Mouse (Mus musculus): ENCODE data around the gene Ston2. TPM values are rescaled to one million over a fixed set of nuclear protein-coding genes. Genes with fewer than 3 reads are reported as not detected.
A peak's percentile ranks its signal among the peaks of the same experiment; 100 is the strongest.

Ston2 gene
- polyA plus RNA-seq, 1 experiment, result 12.3 TPM

DNA sequence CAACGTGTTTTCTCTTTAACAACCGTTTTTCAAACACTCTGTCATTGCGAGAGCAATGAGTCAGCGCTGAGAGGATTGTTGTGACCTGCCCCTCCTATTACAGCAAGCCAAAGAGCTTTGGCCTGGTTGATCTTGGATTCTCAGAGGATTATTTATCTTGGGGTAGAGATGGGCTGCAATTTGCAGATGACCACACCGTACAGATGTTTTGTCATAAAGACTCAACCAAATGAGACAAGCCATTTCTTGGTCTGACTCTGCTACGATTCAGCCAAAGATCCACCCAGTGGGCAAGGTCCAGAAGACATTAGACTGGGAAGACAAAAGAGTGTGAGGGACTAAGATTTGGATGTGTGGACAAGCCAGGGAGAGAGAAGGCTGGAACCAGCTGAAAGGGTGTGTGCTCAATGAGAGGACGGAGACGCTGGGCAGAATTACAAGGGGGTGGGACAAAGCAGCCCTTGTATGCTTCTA, 13.3 kb downstream of the Ston2 start:
- H3K27me3 ChIP-seq (ENCODE audit: control insufficient read depth, insufficient read depth, insufficient read length), result no peaks in the 10 kb centered on the region
- H3K4me3 ChIP-seq, result no peak overlapping the region
- H3ac ChIP-seq (ENCODE audit: control insufficient read depth, insufficient read length), result no peak overlapping the region
- peaks cover 16% of the 10 kb centered on the region for H3K79me2 ChIP-seq (ENCODE audit: control insufficient read depth, insufficient read depth)
- no peaks in the 10 kb centered on the region for H3K36me3 ChIP-seq (ENCODE audit: control insufficient read depth, insufficient read depth)
- peak overlapping the region; percentile 59 for H3K4me2 ChIP-seq (ENCODE audit: low read depth)
- TF ChIP-seq POLR2A (IDR thresholded peaks at IDR 0.05; ENCODE audit: insufficient read length, low read depth), result no peak
- no peak for TF ChIP-seq MYOG (IDR thresholded peaks at IDR 0.05; ENCODE audit: control insufficient read depth in 1 of 3, insufficient read depth in 1 of 3, insufficient read length in 2 of 3, low read depth in 2 of 3)
- TF ChIP-seq USF1 (IDR thresholded peaks at IDR 0.05; ENCODE audit: low read depth), result no peak
- no peak for TF ChIP-seq POLR2AphosphoS2 (IDR thresholded peaks at IDR 0.05; ENCODE audit: insufficient read length, low read depth)
- peak; percentile 29; the same call in 1 of the 2 replicates for TF ChIP-seq CEBPB (IDR thresholded peaks at IDR 0.05; ENCODE audit: insufficient read depth, poor library complexity, severe bottlenecking)

DNA sequence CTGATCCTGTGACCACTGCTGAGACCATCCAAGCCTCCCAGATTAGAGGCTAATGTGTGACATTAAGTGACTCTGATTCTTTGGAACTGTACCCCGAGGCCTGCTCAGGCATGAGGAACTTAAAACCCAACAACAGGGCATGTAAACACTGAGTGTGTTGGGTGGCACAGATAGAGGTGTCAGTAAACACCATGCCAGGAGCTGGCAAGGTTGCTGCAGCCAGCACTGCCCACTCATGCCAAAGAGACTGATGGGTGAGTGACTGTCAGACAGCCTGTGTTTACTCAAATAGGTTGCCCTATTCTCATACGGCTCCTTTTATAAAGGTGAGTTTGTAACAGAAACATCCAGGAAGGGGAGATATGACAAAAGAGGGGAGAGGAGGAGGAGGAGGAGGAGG, 19.3 kb downstream of the Ston2 start:
- no peaks in the 10 kb centered on the region for H3K36me3 ChIP-seq (ENCODE audit: control insufficient read depth, insufficient read depth)
- no peak overlapping the region for H3K4me3 ChIP-seq
- TF ChIP-seq POLR2A (IDR thresholded peaks at IDR 0.05; ENCODE audit: insufficient read length, low read depth) (no peak), TCF3 (IDR thresholded peaks at IDR 0.05; ENCODE audit: insufficient read length, low read depth) (no peak), REST (IDR thresholded peaks at IDR 0.05; ENCODE audit: insufficient read depth, insufficient read length) (no peak), E2F4 (IDR thresholded peaks at IDR 0.05; ENCODE audit: insufficient read depth) (no peak), TCF12 (IDR thresholded peaks at IDR 0.05; ENCODE audit: insufficient read depth, poor library complexity, severe bottlenecking) (no peak), POLR2AphosphoS2 (IDR thresholded peaks at IDR 0.05; ENCODE audit: insufficient read length, low read depth) (no peak), SRF (IDR thresholded peaks at IDR 0.05; ENCODE audit: control insufficient read depth, insufficient read length, low read depth) (no peak)
- no peak overlapping the region for H3K4me2 ChIP-seq (ENCODE audit: low read depth)
- H3ac ChIP-seq (ENCODE audit: control insufficient read depth, insufficient read length), result no peak overlapping the region
- H3K79me2 ChIP-seq (ENCODE audit: control insufficient read depth, insufficient read depth), result peaks cover 24% of the 10 kb centered on the region
- no peaks in the 10 kb centered on the region for H3K27me3 ChIP-seq (ENCODE audit: control insufficient read depth, insufficient read depth, insufficient read length)

DNA sequence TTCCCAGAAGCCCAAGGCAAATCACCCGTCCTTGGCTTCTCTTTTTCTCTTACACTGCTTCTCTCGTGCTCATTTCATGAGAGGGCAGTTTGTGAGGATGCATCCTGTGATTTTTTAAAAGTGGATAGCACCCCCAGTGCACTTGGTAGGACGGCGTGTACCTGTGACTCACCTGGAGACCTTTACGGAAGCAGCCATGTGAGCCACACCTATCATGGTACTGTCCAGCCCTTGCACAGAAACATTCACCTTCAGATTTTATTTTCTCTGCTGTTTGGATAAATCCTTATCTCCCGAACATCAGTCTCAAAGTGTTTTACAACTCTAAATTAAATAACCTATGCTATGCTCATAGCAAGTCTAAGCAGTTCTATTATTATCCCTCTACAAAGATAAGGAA, 20.0 kb downstream of the Ston2 start:
- H3K27me3 ChIP-seq (ENCODE audit: control insufficient read depth, insufficient read depth, insufficient read length), result no peaks in the 10 kb centered on the region
- H3K36me3 ChIP-seq (ENCODE audit: control insufficient read depth, insufficient read depth), result no peaks in the 10 kb centered on the region
- no peak overlapping the region for H3ac ChIP-seq (ENCODE audit: control insufficient read depth, insufficient read length)
- H3K79me2 ChIP-seq (ENCODE audit: control insufficient read depth, insufficient read depth), result peaks cover 20% of the 10 kb centered on the region
- H3K4me2 ChIP-seq (ENCODE audit: low read depth), result no peak overlapping the region
- TF ChIP-seq POLR2AphosphoS2 (IDR thresholded peaks at IDR 0.05; ENCODE audit: insufficient read length, low read depth), result no peak
- no peak for TF ChIP-seq MYOG (IDR thresholded peaks at IDR 0.05; ENCODE audit: control insufficient read depth in 1 of 3, insufficient read depth in 1 of 3, insufficient read length in 2 of 3, low read depth in 2 of 3)
- TF ChIP-seq E2F4 (IDR thresholded peaks at IDR 0.05; ENCODE audit: insufficient read depth), result no peak
- no peak for TF ChIP-seq MAX (IDR thresholded peaks at IDR 0.05; ENCODE audit: low read depth)
- no peak for TF ChIP-seq TCF3 (IDR thresholded peaks at IDR 0.05; ENCODE audit: insufficient read length, low read depth)
- no peak for TF ChIP-seq SRF (IDR thresholded peaks at IDR 0.05; ENCODE audit: control insufficient read depth, insufficient read length, low read depth)
- TF ChIP-seq USF1 (IDR thresholded peaks at IDR 0.05; ENCODE audit: low read depth), result no peak
- TF ChIP-seq POLR2A (IDR thresholded peaks at IDR 0.05; ENCODE audit: insufficient read length, low read depth), result no peak
- TF ChIP-seq REST (IDR thresholded peaks at IDR 0.05; ENCODE audit: insufficient read depth, insufficient read length), result no peak
- no peak for TF ChIP-seq TCF12 (IDR thresholded peaks at IDR 0.05; ENCODE audit: insufficient read depth, poor library complexity, severe bottlenecking)
- no peak for TF ChIP-seq CEBPB (IDR thresholded peaks at IDR 0.05; ENCODE audit: insufficient read depth, poor library complexity, severe bottlenecking)
- no peak overlapping the region for H3K4me3 ChIP-seq

DNA sequence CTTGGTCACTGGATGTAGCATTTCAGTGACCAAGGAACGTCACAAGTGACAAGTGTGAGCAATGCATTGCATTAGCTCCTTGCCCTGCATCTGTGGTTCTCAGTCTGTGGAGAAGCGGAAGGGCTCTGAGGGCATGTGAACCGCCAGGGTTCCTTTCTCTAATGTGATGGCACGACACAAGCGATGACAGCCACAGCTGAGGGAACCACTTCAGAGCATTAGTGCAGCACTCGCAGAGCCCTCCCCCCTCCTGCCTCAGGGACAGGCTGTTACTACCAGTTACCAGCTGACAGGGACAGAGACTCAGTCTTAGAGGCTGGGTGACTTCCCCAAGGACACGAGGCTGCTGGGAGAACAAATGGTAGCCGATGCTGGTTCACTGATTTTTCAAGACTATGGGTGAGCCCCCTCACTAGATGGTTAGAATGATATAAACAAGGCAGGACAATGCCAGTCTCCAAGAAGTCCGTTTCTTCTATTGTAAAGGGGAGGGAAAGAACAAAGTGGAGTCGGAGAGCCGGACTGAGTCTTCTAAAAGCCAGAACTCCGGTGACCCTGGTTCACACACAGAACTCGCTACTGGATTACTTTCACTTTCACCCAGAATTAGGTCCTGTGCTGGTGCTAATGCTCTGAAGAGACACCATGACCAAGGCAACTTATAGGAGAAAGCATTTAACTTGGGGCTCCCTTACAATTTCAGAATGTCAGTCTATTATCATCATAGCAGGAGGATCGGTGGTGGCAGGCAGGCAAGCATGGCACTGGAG, 21.7 kb downstream of the Ston2 start:
- Histone ChIP-seq H3K4me3 (no peak overlapping the region), H3K79me2 (ENCODE audit: control insufficient read depth, insufficient read depth) (peaks cover 27% of the 10 kb centered on the region), H3K27me3 (ENCODE audit: control insufficient read depth, insufficient read depth, insufficient read length) (no peaks in the 10 kb centered on the region), H3K36me3 (ENCODE audit: control insufficient read depth, insufficient read depth) (no peaks in the 10 kb centered on the region), H3K4me2 (ENCODE audit: low read depth) (peak overlapping the region; percentile 34), H3ac (ENCODE audit: control insufficient read depth, insufficient read length) (no peak overlapping the region)
- TF ChIP-seq USF1 (IDR thresholded peaks at IDR 0.05; ENCODE audit: low read depth), result no peak
- TF ChIP-seq CEBPB (IDR thresholded peaks at IDR 0.05; ENCODE audit: insufficient read depth, poor library complexity, severe bottlenecking), result no peak
- TF ChIP-seq MAX (IDR thresholded peaks at IDR 0.05; ENCODE audit: low read depth), result no peak
- TF ChIP-seq MYOG (IDR thresholded peaks at IDR 0.05; ENCODE audit: control insufficient read depth in 1 of 3, insufficient read depth in 1 of 3, insufficient read length in 2 of 3, low read depth in 2 of 3), result no peak
- no peak for TF ChIP-seq SRF (IDR thresholded peaks at IDR 0.05; ENCODE audit: control insufficient read depth, insufficient read length, low read depth)
- TF ChIP-seq REST (IDR thresholded peaks at IDR 0.05; ENCODE audit: insufficient read depth, insufficient read length), result no peak
- no peak for TF ChIP-seq POLR2AphosphoS2 (IDR thresholded peaks at IDR 0.05; ENCODE audit: insufficient read length, low read depth)
- TF ChIP-seq E2F4 (IDR thresholded peaks at IDR 0.05; ENCODE audit: insufficient read depth), result no peak
- TF ChIP-seq TCF12 (IDR thresholded peaks at IDR 0.05; ENCODE audit: insufficient read depth, poor library complexity, severe bottlenecking), result no peak
- no peak for TF ChIP-seq TCF3 (IDR thresholded peaks at IDR 0.05; ENCODE audit: insufficient read length, low read depth)
- TF ChIP-seq POLR2A (IDR thresholded peaks at IDR 0.05; ENCODE audit: insufficient read length, low read depth), result no peak
- no peak for TF ChIP-seq MYOD1 (IDR thresholded peaks at IDR 0.05; ENCODE audit: control insufficient read depth in 1 of 3, insufficient read length in 2 of 3, low read depth in 2 of 3)

DNA sequence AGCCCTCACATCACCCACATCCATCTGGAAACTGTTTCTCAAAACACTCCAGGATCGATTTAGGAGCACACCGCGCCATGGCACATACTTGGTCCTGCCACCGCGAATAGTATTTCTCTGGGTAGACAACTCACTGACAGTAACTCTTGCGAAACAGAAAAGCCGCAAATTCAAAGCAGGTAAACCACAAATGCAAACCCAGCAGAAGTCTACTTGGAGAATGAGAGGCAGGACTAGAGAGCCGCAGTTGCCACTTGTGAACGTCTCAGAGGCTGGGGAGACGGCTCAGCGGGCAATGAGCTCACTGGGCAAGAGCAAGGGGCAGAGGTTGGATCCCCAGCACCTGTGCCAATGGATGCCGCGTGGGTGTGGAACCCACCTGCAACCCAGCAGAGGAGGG, 22.7 kb downstream of the Ston2 start:
- H3K27me3 ChIP-seq (ENCODE audit: control insufficient read depth, insufficient read depth, insufficient read length), result no peaks in the 10 kb centered on the region
- peak overlapping the region; percentile 1 for H3K4me2 ChIP-seq (ENCODE audit: low read depth)
- H3ac ChIP-seq (ENCODE audit: control insufficient read depth, insufficient read length), result no peak overlapping the region
- no peak overlapping the region for H3K4me3 ChIP-seq
- H3K79me2 ChIP-seq (ENCODE audit: control insufficient read depth, insufficient read depth), result peaks cover 27% of the 10 kb centered on the region
- no peaks in the 10 kb centered on the region for H3K36me3 ChIP-seq (ENCODE audit: control insufficient read depth, insufficient read depth)
- TF ChIP-seq MYOG (IDR thresholded peaks at IDR 0.05; ENCODE audit: control insufficient read depth in 1 of 3, insufficient read depth in 1 of 3, insufficient read length in 2 of 3, low read depth in 2 of 3) (peak in 1 of 3 experiments; percentile 13), USF1 (IDR thresholded peaks at IDR 0.05; ENCODE audit: low read depth) (no peak), POLR2A (IDR thresholded peaks at IDR 0.05; ENCODE audit: insufficient read length, low read depth) (no peak), TCF12 (IDR thresholded peaks at IDR 0.05; ENCODE audit: insufficient read depth, poor library complexity, severe bottlenecking) (no peak), CEBPB (IDR thresholded peaks at IDR 0.05; ENCODE audit: insufficient read depth, poor library complexity, severe bottlenecking) (peak; percentile 62; the same call in 1 of the 2 replicates)
